Mouse (Mus musculus): Measurements from ENCODE around the gene Ptp4a2.

GRCm38 (mm10) chr4:129790475-129790874 lies 20.5 kb upstream of the Ptp4a2 start:
- no peak for TF ChIP-seq CTCF (IDR thresholded peaks at IDR 0.05; ENCODE audit: low read depth, low read length)
- TF ChIP-seq POLR2AphosphoS5 (IDR thresholded peaks at IDR 0.05; ENCODE audit: insufficient replicate concordance, low read depth, low read length): no peak
